Mouse (Mus musculus) neural tube, embryonic 11.5 days (tissue): ENCODE measurements around the gene Pecr. TPM values are rescaled to one million over a fixed set of nuclear protein-coding genes. Genes with fewer than 3 reads are reported as not detected.

Experiments
- ATAC-seq: fragments of 200-750 bp; cut with Nextera tagmentation; 2 replicates; pipeline ENCODE4 v1.8.0; 2017; ENCODE audit warnings: moderate number of reproducible peaks, mild to moderate bottlenecking, moderate TSS enrichment, moderate library complexity; ENCODE audit not compliant: insufficient read depth, low FRiP score, low TSS enrichment
- DNase-seq: peaks from one replicate; pipeline ENCODE4 v3.0.0-alpha.2; 2015; ENCODE audit warnings: low spot score
- H3K27ac ChIP-seq: fragments of 300-500 bp; sonication (generic); 2 replicates; pipeline ENCODE4 v1.5.1; 2014; ENCODE audit warnings: low read depth, mild to moderate bottlenecking, low read length
- H3K27me3 ChIP-seq: fragments of 300-500 bp; sonication (generic); 2 replicates; pipeline ENCODE4 v1.6.1; 2014; ENCODE audit warnings: mild to moderate bottlenecking, low read length, mixed read lengths; ENCODE audit not compliant: control insufficient read depth, insufficient read depth
- H3K36me3 ChIP-seq: fragments of 300-500 bp; sonication (generic); 2 replicates; pipeline ENCODE4 v1.6.1; 2014; ENCODE audit warnings: mild to moderate bottlenecking, low read length, moderate library complexity, mixed read lengths; ENCODE audit not compliant: control insufficient read depth, insufficient read depth
- H3K4me1 ChIP-seq: fragments of 300-500 bp; sonication (generic); 2 replicates; pipeline ENCODE4 v1.6.1; 2014; ENCODE audit warnings: low read length, mixed read lengths; ENCODE audit not compliant: control insufficient read depth, insufficient read depth
- H3K4me2 ChIP-seq: fragments of 300-500 bp; sonication (generic); 2 replicates; pipeline ENCODE4 v1.6.1; 2014; ENCODE audit warnings: low read depth, mild to moderate bottlenecking, moderate library complexity
- H3K4me3 ChIP-seq: fragments of 300-500 bp; sonication (generic); 2 replicates; pipeline ENCODE4 v1.5.1; 2014; ENCODE audit warnings: low read depth, low read length
- H3K9ac ChIP-seq: fragments of 300-500 bp; sonication (generic); 2 replicates; pipeline ENCODE4 v1.6.1; 2014; ENCODE audit warnings: mild to moderate bottlenecking, low read length
- H3K9me3 ChIP-seq: fragments of 300-500 bp; sonication (generic); 2 replicates; pipeline ENCODE4 v1.6.1; 2016; ENCODE audit warnings: low read length; ENCODE audit not compliant: control insufficient read depth
- WGBS: fragments of 180-500 bp; shearing (Covaris S2); extraction: QIAGEN DNeasy Blood & Tissue Kit; methylation state at CpG from one replicate; pipeline ENCODE4 v1.1.7; 2014; 5-methylcytosine and 5-hydroxymethylcytosine counted together
- polyA plus RNA-seq: library from polyadenylated mRNA; unstranded; fragments of >200 nt; fragmentation: Nextera tagmentation; extraction: Ambion mirVana; gene quantifications from 2 replicates; pipeline ENCODE4 v1.2.1, GENCODE M21; 2014

The Pecr gene
- polyA plus RNA-seq, 1 experiment from 2014 or later, result 14.0 TPM

GRCm38 (mm10) chr1:72210803-72211679 lies 73.1 kb downstream of the Pecr start:
- no peak overlapping the region for H3K27ac ChIP-seq
- no peaks in the 10 kb centered on the region for H3K9me3 ChIP-seq
- H3K4me3 ChIP-seq, result peak overlapping the region; percentile 80
- no peak overlapping the region; the same call in 1 of the 2 replicates for H3K9ac ChIP-seq
- peak overlapping the region; percentile 95 for H3K4me2 ChIP-seq
- DNase-seq, result no peak
- H3K27me3 ChIP-seq, result 0 out of 2 replicates have a peak, but pooled peaks cover 5% of the 10 kb centered on the region
- no peak for ATAC-seq
- H3K36me3 ChIP-seq, result no peaks in the 10 kb centered on the region
- H3K4me1 ChIP-seq, result no peaks in the 10 kb centered on the region
- WGBS, result 25% methylated on average over 17 of the region's 17 CpGs

Other genes with a start within 250 kb of the Pecr start
- gene Mreg, start 72.0 kb downstream of the Pecr start, polyA plus RNA-seq, result 31.0 and 38.8 TPM in 2 replicates
- 17.8 and 22.6 TPM in 2 replicates for gene Tmem169, start 55 bp upstream of the Pecr start, polyA plus RNA-seq
- 58.1 and 61.0 TPM in 2 replicates for gene Xrcc5, start 23.1 kb upstream of the Pecr start, polyA plus RNA-seq